Mouse (Mus musculus) ES-Bruce4 (cell line): ENCODE data around the gene Maneal. TPM values are rescaled to one million over a fixed set of nuclear protein-coding genes. Genes with fewer than 3 reads are reported as not detected.

Experiments used
- H3K27ac ChIP-seq: 2 replicates; pipeline ENCODE4 v1.5.1; 2012; ENCODE audit warnings: low read length, inconsistent platforms; ENCODE audit not compliant: insufficient read depth
- H3K27me3 ChIP-seq: 2 replicates; pipeline ENCODE4 v1.6.1; 2012; ENCODE audit warnings: mild to moderate bottlenecking, low read length, inconsistent platforms; ENCODE audit not compliant: control insufficient read depth, poor library complexity, insufficient read depth, severe bottlenecking
- H3K36me3 ChIP-seq: 2 replicates; pipeline ENCODE4 v1.6.1; 2012; ENCODE audit warnings: inconsistent platforms, mild to moderate bottlenecking, low read length, moderate library complexity; ENCODE audit not compliant: control insufficient read depth, poor library complexity, insufficient read depth, severe bottlenecking
- H3K4me1 ChIP-seq: one replicate; pipeline ENCODE4 v1.8.1; 2011; ENCODE audit warnings: low read length; ENCODE audit not compliant: control insufficient read depth, insufficient read depth
- H3K4me3 ChIP-seq: 2 replicates; pipeline ENCODE4 v1.5.1; 2011; ENCODE audit warnings: low read depth, mild to moderate bottlenecking, low read length
- H3K9ac ChIP-seq: 2 replicates; pipeline ENCODE4 v1.6.1; 2012; ENCODE audit warnings: low read depth, mild to moderate bottlenecking, inconsistent platforms; ENCODE audit not compliant: poor library complexity, severe bottlenecking
- H3K9me3 ChIP-seq: replicated peaks from 2 replicates; pipeline ENCODE4 v1.6.1; 2012; ENCODE audit warnings: mild to moderate bottlenecking, low read length, inconsistent platforms; ENCODE audit not compliant: control insufficient read depth, poor library complexity, insufficient read depth, severe bottlenecking
- CTCF ChIP-seq: IDR thresholded peaks from one replicate; pipeline ENCODE4 v1.8.1; 2011; ENCODE audit warnings: low read depth, low read length
- EP300 ChIP-seq: IDR thresholded peaks from 2 replicates; pipeline ENCODE4 v1.6.1; 2011; ENCODE audit warnings: low read depth, low read length; ENCODE audit not compliant: insufficient read depth
- POLR2A ChIP-seq: IDR thresholded peaks from one replicate; pipeline ENCODE4 v1.8.1; 2011; ENCODE audit warnings: low read length; ENCODE audit not compliant: insufficient read depth
- polyA plus RNA-seq: library from polyadenylated mRNA; stranded (reverse); fragments of >200 nt; gene quantifications from 2 replicates; pipeline ENCODE4 v1.2.4, GENCODE M21; 2011; ENCODE audit warnings: low read depth; ENCODE audit not compliant: missing spikeins, insufficient read depth, insufficient read length

Maneal gene
- polyA plus RNA-seq, 1 experiment, result 4.8 TPM

DNA sequence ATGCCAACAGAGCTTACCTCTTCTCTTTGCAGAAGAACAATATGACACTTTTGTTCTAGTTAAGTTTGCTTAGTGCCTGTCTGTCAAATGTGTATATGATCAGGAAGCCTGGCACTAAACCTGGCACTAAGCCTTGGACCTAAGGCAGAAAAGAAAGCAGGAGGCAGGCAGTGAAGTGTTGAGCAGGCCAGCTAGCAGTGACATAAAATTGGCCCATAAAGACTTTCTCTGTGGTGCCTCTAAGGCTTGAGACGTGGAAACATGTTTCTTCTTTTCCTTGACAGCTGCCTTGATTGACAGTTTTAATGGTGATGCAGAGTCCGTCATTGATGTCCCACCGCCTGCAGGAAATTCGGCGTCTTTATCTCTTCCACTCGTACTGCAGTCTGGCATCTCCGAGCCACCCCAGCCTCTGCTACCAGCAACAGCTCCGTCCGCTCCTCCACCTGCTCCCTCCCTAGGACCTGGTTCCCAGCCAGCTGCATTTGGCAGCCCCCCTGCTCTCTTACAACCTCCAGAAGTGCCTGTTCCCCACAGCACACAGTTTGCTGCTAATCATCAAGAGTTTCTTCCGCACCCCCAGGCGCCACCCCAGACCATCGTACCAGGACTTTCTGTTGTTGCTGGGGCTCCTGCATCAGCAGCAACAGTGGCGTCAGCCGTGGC lies 23.8 kb downstream of the Maneal start:
- H3K36me3 ChIP-seq, result peaks cover 15% of the 10 kb centered on the region
- H3K4me3 ChIP-seq, result no peak overlapping the region
- no peaks in the 10 kb centered on the region for H3K27me3 ChIP-seq
- no peaks in the 10 kb centered on the region for H3K4me1 ChIP-seq
- no peak for TF ChIP-seq POLR2A
- no peak for TF ChIP-seq CTCF
- no peak for TF ChIP-seq EP300
- H3K9ac ChIP-seq, result no peak overlapping the region
- H3K27ac ChIP-seq, result no peak overlapping the region
- H3K9me3 ChIP-seq, result no peaks in the 10 kb centered on the region

DNA sequence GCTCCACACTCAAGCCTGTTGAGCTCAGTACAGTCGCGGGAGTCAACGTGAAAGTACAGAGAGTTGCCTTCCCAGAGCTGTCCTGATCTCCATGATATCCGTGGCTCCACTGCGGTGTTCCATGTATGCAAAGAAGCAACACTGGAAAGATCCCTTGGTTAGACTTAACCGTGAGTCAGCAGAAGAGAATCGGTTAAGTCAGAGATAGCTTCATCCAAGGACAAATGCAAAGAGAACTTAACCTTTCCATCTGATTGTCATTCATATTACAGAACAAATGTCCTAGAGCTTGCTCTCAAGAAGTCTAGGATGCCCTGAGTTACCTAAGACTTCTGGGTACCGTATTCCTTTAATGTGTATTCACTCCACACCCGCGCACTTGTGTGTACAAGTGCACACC lies 29.2 kb downstream of the Maneal start:
- Histone ChIP-seq H3K4me1 (peaks cover 8% of the 10 kb centered on the region), H3K9ac (no peak overlapping the region), H3K27me3 (no peaks in the 10 kb centered on the region), H3K27ac (peak overlapping the region; percentile 64), H3K4me3 (no peak overlapping the region), H3K36me3 (0 out of 2 replicates have a peak, but pooled peaks cover 3% of the 10 kb centered on the region), H3K9me3 (no peaks in the 10 kb centered on the region)
- TF ChIP-seq POLR2A (no peak), CTCF (no peak), EP300 (no peak)

DNA sequence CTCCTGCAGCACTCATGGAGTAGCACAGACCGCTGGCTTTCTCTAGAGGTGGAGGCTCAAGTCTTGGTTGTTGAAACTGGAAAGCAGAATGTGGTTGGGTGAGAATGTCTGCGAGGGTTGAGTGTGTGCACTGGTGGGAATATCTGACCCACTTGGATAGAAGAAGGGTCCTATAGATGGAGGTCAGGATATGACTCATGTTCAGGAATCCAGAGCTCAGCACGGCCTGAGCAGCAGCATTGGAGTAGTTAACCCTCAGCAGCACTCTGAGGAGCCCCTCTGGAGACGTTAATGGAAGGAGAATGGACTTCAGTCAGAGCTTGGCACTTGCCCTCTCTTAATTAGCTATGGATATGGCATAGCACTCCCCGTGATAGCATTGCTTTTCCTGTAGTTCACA lies 32.3 kb downstream of the Maneal start:
- TF ChIP-seq CTCF, result no peak
- no peak for TF ChIP-seq POLR2A
- no peak for TF ChIP-seq EP300
- no peaks in the 10 kb centered on the region for H3K9me3 ChIP-seq
- no peak overlapping the region for H3K4me3 ChIP-seq
- no peak overlapping the region for H3K9ac ChIP-seq
- H3K27me3 ChIP-seq, result no peaks in the 10 kb centered on the region
- no peak overlapping the region for H3K27ac ChIP-seq
- H3K36me3 ChIP-seq, result no peaks in the 10 kb centered on the region
- peaks cover 8% of the 10 kb centered on the region for H3K4me1 ChIP-seq

GRCm38 (mm10) chr4:124825371-124825965 lies 36.5 kb downstream of the Maneal start:
- peak overlapping the region; percentile 97 for H3K27ac ChIP-seq
- H3K9me3 ChIP-seq, result no peaks in the 10 kb centered on the region
- TF ChIP-seq CTCF, result no peak
- no peak for TF ChIP-seq POLR2A
- no peak for TF ChIP-seq EP300
- peak overlapping the region; percentile 37 for H3K4me3 ChIP-seq
- H3K36me3 ChIP-seq, result 0 out of 2 replicates have a peak, but pooled peaks cover 3% of the 10 kb centered on the region
- H3K4me1 ChIP-seq, result peaks cover 3% of the 10 kb centered on the region
- H3K27me3 ChIP-seq, result no peaks in the 10 kb centered on the region
- H3K9ac ChIP-seq, result 0 out of 2 replicates have a peak overlapping the region, but pooled peaks have one; percentile 55

DNA sequence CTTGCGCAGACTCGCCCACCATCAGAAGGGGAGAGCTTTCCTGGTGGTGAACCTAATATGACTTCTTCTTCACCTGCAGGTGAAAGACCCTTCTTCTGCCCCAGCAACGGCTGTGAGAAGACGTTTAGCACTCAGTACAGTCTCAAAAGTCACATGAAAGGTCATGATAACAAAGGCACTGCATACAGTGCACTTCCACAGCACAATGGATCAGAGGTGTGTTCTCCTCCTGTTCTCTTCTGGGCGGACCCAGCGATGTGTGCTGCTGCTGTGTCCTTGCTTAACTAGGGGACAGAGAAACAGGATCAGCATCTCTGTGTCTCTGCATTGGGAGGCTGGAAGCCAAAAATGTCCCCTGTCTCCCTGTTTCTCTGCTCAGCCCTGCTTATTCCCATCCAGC lies 37.0 kb downstream of the Maneal start:
- Histone ChIP-seq H3K36me3 (0 out of 2 replicates have a peak, but pooled peaks cover 3% of the 10 kb centered on the region), H3K9ac (peak overlapping the region; percentile 55; the same call in 1 of the 2 replicates), H3K27me3 (no peaks in the 10 kb centered on the region), H3K4me1 (peaks cover 1% of the 10 kb centered on the region), H3K27ac (peak overlapping the region; percentile 97), H3K9me3 (no peaks in the 10 kb centered on the region), H3K4me3 (peak overlapping the region; percentile 37)
- TF ChIP-seq POLR2A (no peak), EP300 (0 out of 2 replicates have a peak, but pooled peaks have one; percentile 67), CTCF (no peak)

DNA sequence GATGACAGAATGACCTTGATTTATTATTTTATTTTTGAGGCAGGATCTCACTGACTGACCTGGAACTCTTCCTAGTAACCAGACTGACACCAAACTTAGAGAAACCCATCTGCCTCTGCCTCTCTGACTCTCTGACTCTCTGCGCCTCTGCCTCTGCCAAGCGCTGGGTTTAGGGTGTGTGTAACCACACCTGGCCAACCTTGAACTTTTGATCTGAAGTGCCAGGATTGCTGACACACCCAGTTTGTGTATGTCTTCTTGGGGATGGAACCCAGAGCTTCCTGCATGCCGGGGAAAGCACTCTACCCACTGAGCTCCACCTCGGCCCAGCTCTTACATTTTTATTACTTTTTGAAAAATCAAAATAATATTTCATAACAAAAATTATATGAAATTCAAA lies 43.1 kb downstream of the Maneal start:
- Histone ChIP-seq H3K27ac (no peak overlapping the region), H3K4me1 (no peaks in the 10 kb centered on the region), H3K9me3 (no peaks in the 10 kb centered on the region), H3K36me3 (0 out of 2 replicates have a peak, but pooled peaks cover 3% of the 10 kb centered on the region), H3K9ac (no peak overlapping the region), H3K4me3 (no peak overlapping the region), H3K27me3 (no peaks in the 10 kb centered on the region)
- TF ChIP-seq CTCF, result no peak
- no peak for TF ChIP-seq POLR2A
- no peak for TF ChIP-seq EP300
